Mouse (Mus musculus): ENCODE data around the gene Gbp9.
"Not testable (repeated sequence)": the region's sequence is repeated elsewhere in the genome, so short reads cannot be mapped to it uniquely, and the experiment has no call there.

- not testable (repeated sequence) for TF ChIP-seq CTCF (IDR thresholded peaks at IDR 0.05; ENCODE audit: low read depth, low read length); EP300 (IDR thresholded peaks at IDR 0.05; ENCODE audit: insufficient read depth, low read depth, low read length); POLR2A (IDR thresholded peaks at IDR 0.05; ENCODE audit: insufficient read depth, low read length)
Measured at GRCm38 (mm10) chr5:105145731-105146130, 6.4 kb upstream of the Gbp9 start.

Data from ES-Bruce4 (cell line).